Mouse (Mus musculus): ENCODE data around the gene Cnn3. TPM values are rescaled to one million over a fixed set of nuclear protein-coding genes. Genes with fewer than 3 reads are reported as not detected.
A peak's percentile ranks its signal among the peaks of the same experiment; 100 is the strongest.

Cnn3 gene
- polyA plus RNA-seq, 1 experiment from 2014 or later: 941 TPM

GRCm38 (mm10) chr3:121437996-121438395, 11.7 kb downstream of the Cnn3 start:
- no peak overlapping the region for H3K9ac ChIP-seq
- no peak overlapping the region for H3K4me3 ChIP-seq
- H3K9me3 ChIP-seq: no peaks in the 10 kb centered on the region
- H3K27me3 ChIP-seq: no peaks in the 10 kb centered on the region
- no peak overlapping the region for H3K4me2 ChIP-seq (replicated peaks)
- 65% methylated on average over 7 of the region's 7 CpGs for WGBS
- H3K4me1 ChIP-seq: peaks cover 67% of the 10 kb centered on the region
- H3K27ac ChIP-seq: no peak overlapping the region
- ATAC-seq (ENCODE audit: insufficient number of reproducible peaks, insufficient read depth, low FRiP score, low TSS enrichment): no peak
- peaks cover 25% of the 10 kb centered on the region for H3K36me3 ChIP-seq

GRCm38 (mm10) chr3:121439623-121440161, 13.4 kb downstream of the Cnn3 start:
- no peaks in the 10 kb centered on the region for H3K27me3 ChIP-seq
- no peak overlapping the region for H3K27ac ChIP-seq
- 80% methylated on average over 11 of the region's 11 CpGs for WGBS
- ATAC-seq (ENCODE audit: insufficient number of reproducible peaks, insufficient read depth, low FRiP score, low TSS enrichment): no peak
- peaks cover 31% of the 10 kb centered on the region for H3K36me3 ChIP-seq
- no peak overlapping the region for H3K9ac ChIP-seq
- H3K9me3 ChIP-seq: no peaks in the 10 kb centered on the region
- H3K4me1 ChIP-seq: peaks cover 52% of the 10 kb centered on the region
- no peak overlapping the region for H3K4me3 ChIP-seq
- H3K4me2 ChIP-seq (replicated peaks): no peak overlapping the region

- H3K27me3 ChIP-seq: no peaks in the 10 kb centered on the region
- no peak overlapping the region for H3K4me2 ChIP-seq (replicated peaks)
- no peak overlapping the region for H3K9ac ChIP-seq
- H3K36me3 ChIP-seq: peaks cover 37% of the 10 kb centered on the region
- no peak for ATAC-seq (ENCODE audit: insufficient number of reproducible peaks, insufficient read depth, low FRiP score, low TSS enrichment)
- H3K4me3 ChIP-seq: no peak overlapping the region
- H3K27ac ChIP-seq: no peak overlapping the region
- WGBS: 91% methylated on average over 12 of the region's 12 CpGs
- no peaks in the 10 kb centered on the region for H3K9me3 ChIP-seq
- peaks cover 40% of the 10 kb centered on the region for H3K4me1 ChIP-seq
Measured at GRCm38 (mm10) chr3:121441504-121441903, 15.2 kb downstream of the Cnn3 start.

GRCm38 (mm10) chr3:121442288-121442687, 16.0 kb downstream of the Cnn3 start:
- Histone ChIP-seq H3K27me3 (no peaks in the 10 kb centered on the region), H3K27ac (no peak overlapping the region), H3K36me3 (peaks cover 36% of the 10 kb centered on the region), H3K4me2 (replicated peaks) (no peak overlapping the region), H3K4me1 (peaks cover 36% of the 10 kb centered on the region), H3K4me3 (no peak overlapping the region), H3K9ac (no peak overlapping the region), H3K9me3 (no peaks in the 10 kb centered on the region)
- ATAC-seq (ENCODE audit: insufficient number of reproducible peaks, insufficient read depth, low FRiP score, low TSS enrichment): no peak
- 89% methylated on average over 5 of the region's 5 CpGs for WGBS

GRCm38 (mm10) chr3:121443861-121444271, 17.6 kb downstream of the Cnn3 start:
- Histone ChIP-seq H3K4me3 (no peak overlapping the region), H3K4me1 (peaks cover 34% of the 10 kb centered on the region), H3K36me3 (peaks cover 27% of the 10 kb centered on the region), H3K9ac (no peak overlapping the region), H3K4me2 (replicated peaks) (no peak overlapping the region), H3K27ac (no peak overlapping the region), H3K9me3 (no peaks in the 10 kb centered on the region), H3K27me3 (no peaks in the 10 kb centered on the region)
- WGBS: 68% methylated on average over 4 of the region's 4 CpGs
- no peak for ATAC-seq (ENCODE audit: insufficient number of reproducible peaks, insufficient read depth, low FRiP score, low TSS enrichment)

- H3K9ac ChIP-seq: no peak overlapping the region
- no peak for ATAC-seq (ENCODE audit: insufficient number of reproducible peaks, insufficient read depth, low FRiP score, low TSS enrichment)
- WGBS: 94% methylated on average over 6 of the region's 6 CpGs
- peaks cover 28% of the 10 kb centered on the region for H3K4me1 ChIP-seq
- no peaks in the 10 kb centered on the region for H3K27me3 ChIP-seq
- H3K27ac ChIP-seq: no peak overlapping the region
- H3K4me3 ChIP-seq: no peak overlapping the region
- H3K4me2 ChIP-seq (replicated peaks): no peak overlapping the region
- H3K9me3 ChIP-seq: no peaks in the 10 kb centered on the region
- H3K36me3 ChIP-seq: peaks cover 24% of the 10 kb centered on the region
Measured at GRCm38 (mm10) chr3:121444414-121444813, 18.1 kb downstream of the Cnn3 start.

GRCm38 (mm10) chr3:121446454-121446853, 20.2 kb downstream of the Cnn3 start:
- Histone ChIP-seq H3K4me2 (replicated peaks) (no peak overlapping the region), H3K9ac (no peak overlapping the region), H3K4me3 (no peak overlapping the region), H3K9me3 (no peaks in the 10 kb centered on the region), H3K4me1 (peaks cover 15% of the 10 kb centered on the region), H3K27me3 (no peaks in the 10 kb centered on the region), H3K27ac (no peak overlapping the region), H3K36me3 (peaks cover 33% of the 10 kb centered on the region)
- 80% methylated on average over 8 of the region's 8 CpGs for WGBS
- no peak for ATAC-seq (ENCODE audit: insufficient number of reproducible peaks, insufficient read depth, low FRiP score, low TSS enrichment)

GRCm38 (mm10) chr3:121448029-121448468, 21.8 kb downstream of the Cnn3 start:
- no peaks in the 10 kb centered on the region for H3K9me3 ChIP-seq
- no peak overlapping the region for H3K27ac ChIP-seq
- H3K36me3 ChIP-seq: peaks cover 40% of the 10 kb centered on the region
- H3K4me2 ChIP-seq (replicated peaks): no peak overlapping the region
- 34% methylated on average over 11 of the region's 11 CpGs for WGBS
- H3K4me1 ChIP-seq: peaks cover 14% of the 10 kb centered on the region
- 0 out of 2 replicates have a peak, but pooled peaks have one; percentile 48 for ATAC-seq (ENCODE audit: insufficient number of reproducible peaks, insufficient read depth, low FRiP score, low TSS enrichment)
- no peak overlapping the region for H3K4me3 ChIP-seq
- no peak overlapping the region for H3K9ac ChIP-seq
- no peaks in the 10 kb centered on the region for H3K27me3 ChIP-seq

- Histone ChIP-seq H3K4me3 (no peak overlapping the region), H3K4me2 (replicated peaks) (no peak overlapping the region), H3K9ac (no peak overlapping the region), H3K27ac (no peak overlapping the region), H3K36me3 (peaks cover 41% of the 10 kb centered on the region), H3K9me3 (no peaks in the 10 kb centered on the region), H3K4me1 (peaks cover 12% of the 10 kb centered on the region; the same call in 1 of the 2 replicates), H3K27me3 (no peaks in the 10 kb centered on the region)
- ATAC-seq (ENCODE audit: insufficient number of reproducible peaks, insufficient read depth, low FRiP score, low TSS enrichment): 0 out of 2 replicates have a peak, but pooled peaks have one; percentile 45
- WGBS: 69% methylated on average over 8 of the region's 8 CpGs
Measured at GRCm38 (mm10) chr3:121448606-121449005, 22.3 kb downstream of the Cnn3 start.

GRCm38 (mm10) chr3:121449527-121449926, 23.2 kb downstream of the Cnn3 start:
- Histone ChIP-seq H3K4me1 (peaks cover 12% of the 10 kb centered on the region; the same call in 1 of the 2 replicates), H3K4me2 (replicated peaks) (no peak overlapping the region), H3K36me3 (peaks cover 42% of the 10 kb centered on the region), H3K27ac (no peak overlapping the region), H3K9ac (no peak overlapping the region), H3K9me3 (no peaks in the 10 kb centered on the region), H3K27me3 (no peaks in the 10 kb centered on the region), H3K4me3 (no peak overlapping the region)
- ATAC-seq (ENCODE audit: insufficient number of reproducible peaks, insufficient read depth, low FRiP score, low TSS enrichment): no peak
- 77% methylated on average over 8 of the region's 8 CpGs for WGBS

GRCm38 (mm10) chr3:121451404-121451803, 25.1 kb downstream of the Cnn3 start:
- Histone ChIP-seq H3K9ac (no peak overlapping the region), H3K27ac (no peak overlapping the region), H3K4me1 (peaks cover 12% of the 10 kb centered on the region; the same call in 1 of the 2 replicates), H3K27me3 (no peaks in the 10 kb centered on the region), H3K4me3 (no peak overlapping the region), H3K9me3 (no peaks in the 10 kb centered on the region), H3K4me2 (replicated peaks) (no peak overlapping the region), H3K36me3 (peaks cover 54% of the 10 kb centered on the region)
- no peak for ATAC-seq (ENCODE audit: insufficient number of reproducible peaks, insufficient read depth, low FRiP score, low TSS enrichment)
- 61% methylated on average over 10 of the region's 10 CpGs for WGBS

- Histone ChIP-seq H3K36me3 (peaks cover 67% of the 10 kb centered on the region), H3K4me2 (replicated peaks) (no peak overlapping the region), H3K9ac (no peak overlapping the region), H3K4me3 (no peak overlapping the region), H3K4me1 (peaks cover 6% of the 10 kb centered on the region; the same call in 1 of the 2 replicates), H3K27ac (no peak overlapping the region), H3K9me3 (no peaks in the 10 kb centered on the region), H3K27me3 (no peaks in the 10 kb centered on the region)
- 70% methylated on average over 14 of the region's 14 CpGs for WGBS
- no peak for ATAC-seq (ENCODE audit: insufficient number of reproducible peaks, insufficient read depth, low FRiP score, low TSS enrichment)
Measured at GRCm38 (mm10) chr3:121458545-121459492, 32.5 kb downstream of the Cnn3 start.
